Mouse (Mus musculus): ENCODE data around the gene Cfl1.
A peak's percentile ranks its signal among the peaks of the same experiment; 100 is the strongest.

The Cfl1 gene

GRCm38 (mm10) chr19:5466916-5467500, 23.2 kb upstream of the Cfl1 start:
- no peak for DNase-seq

GRCm38 (mm10) chr19:5468374-5468773, 21.9 kb upstream of the Cfl1 start, which contains the start of gene Ctsw:
TSS of gene Ctsw (minus strand) at chr19:5468507.
- DNase-seq: peak; percentile 91

GRCm38 (mm10) chr19:5471846-5472245, 18.4 kb upstream of the Cfl1 start:
- no peak for DNase-seq

- no peak for DNase-seq
Measured at GRCm38 (mm10) chr19:5472857-5473256, 17.4 kb upstream of the Cfl1 start.

- peak; percentile 99 for DNase-seq
Measured at GRCm38 (mm10) chr19:5473720-5474119, 16.5 kb upstream of the Cfl1 start, which contains the start of gene Efemp2. TSS of gene Efemp2 (plus strand) at chr19:5473954.

- DNase-seq: peak; percentile 97
Measured at GRCm38 (mm10) chr19:5474281-5475068, 15.8 kb upstream of the Cfl1 start.

GRCm38 (mm10) chr19:5475069-5475714, 15.1 kb upstream of the Cfl1 start:
- peak; percentile 95 for DNase-seq

GRCm38 (mm10) chr19:5477004-5477667, 13.1 kb upstream of the Cfl1 start:
- DNase-seq: peak; percentile 83

GRCm38 (mm10) chr19:5477668-5478300, 12.5 kb upstream of the Cfl1 start:
- DNase-seq: peak; percentile 90

- peak; percentile 87 for DNase-seq
Measured at GRCm38 (mm10) chr19:5480016-5480415, 10.2 kb upstream of the Cfl1 start.

- DNase-seq: peak; percentile 90
Measured at GRCm38 (mm10) chr19:5481398-5481797, 8.9 kb upstream of the Cfl1 start.

- DNase-seq: peak; percentile 93
Measured at GRCm38 (mm10) chr19:5483386-5484359, 6.6 kb upstream of the Cfl1 start.

- no peak for DNase-seq
Measured at GRCm38 (mm10) chr19:5484496-5484895, 5.8 kb upstream of the Cfl1 start.

- peak; percentile 90 for DNase-seq
Measured at GRCm38 (mm10) chr19:5485371-5485770, 4.9 kb upstream of the Cfl1 start.

GRCm38 (mm10) chr19:5485821-5486220, 4.4 kb upstream of the Cfl1 start:
- DNase-seq: no peak

GRCm38 (mm10) chr19:5486286-5486685, 4.0 kb upstream of the Cfl1 start:
- DNase-seq: peak; percentile 96

- peak; percentile 92 for DNase-seq
Measured at GRCm38 (mm10) chr19:5486771-5487170, 3.5 kb upstream of the Cfl1 start.

- peak; percentile 100 for DNase-seq
Measured at GRCm38 (mm10) chr19:5487768-5488550, 2.3 kb upstream of the Cfl1 start, which contains the start of gene Mus81. TSS of gene Mus81 (minus strand) at chr19:5488402.

GRCm38 (mm10) chr19:5488878-5489571, 1.2 kb upstream of the Cfl1 start:
- peak; percentile 100 for DNase-seq

GRCm38 (mm10) chr19:5489721-5490120, 534 bp upstream of the Cfl1 start:
- peak; percentile 93 for DNase-seq
